Mouse (Mus musculus): ENCODE results near the gene Bahcc1. TPM values are rescaled to one million over a fixed set of nuclear protein-coding genes. Genes with fewer than 3 reads are reported as not detected.
A peak's percentile ranks its signal among the peaks of the same experiment; 100 is the strongest.

Gene Bahcc1
- polyA plus RNA-seq, 1 experiment from 2014 or later, result 24.0 TPM

DNA sequence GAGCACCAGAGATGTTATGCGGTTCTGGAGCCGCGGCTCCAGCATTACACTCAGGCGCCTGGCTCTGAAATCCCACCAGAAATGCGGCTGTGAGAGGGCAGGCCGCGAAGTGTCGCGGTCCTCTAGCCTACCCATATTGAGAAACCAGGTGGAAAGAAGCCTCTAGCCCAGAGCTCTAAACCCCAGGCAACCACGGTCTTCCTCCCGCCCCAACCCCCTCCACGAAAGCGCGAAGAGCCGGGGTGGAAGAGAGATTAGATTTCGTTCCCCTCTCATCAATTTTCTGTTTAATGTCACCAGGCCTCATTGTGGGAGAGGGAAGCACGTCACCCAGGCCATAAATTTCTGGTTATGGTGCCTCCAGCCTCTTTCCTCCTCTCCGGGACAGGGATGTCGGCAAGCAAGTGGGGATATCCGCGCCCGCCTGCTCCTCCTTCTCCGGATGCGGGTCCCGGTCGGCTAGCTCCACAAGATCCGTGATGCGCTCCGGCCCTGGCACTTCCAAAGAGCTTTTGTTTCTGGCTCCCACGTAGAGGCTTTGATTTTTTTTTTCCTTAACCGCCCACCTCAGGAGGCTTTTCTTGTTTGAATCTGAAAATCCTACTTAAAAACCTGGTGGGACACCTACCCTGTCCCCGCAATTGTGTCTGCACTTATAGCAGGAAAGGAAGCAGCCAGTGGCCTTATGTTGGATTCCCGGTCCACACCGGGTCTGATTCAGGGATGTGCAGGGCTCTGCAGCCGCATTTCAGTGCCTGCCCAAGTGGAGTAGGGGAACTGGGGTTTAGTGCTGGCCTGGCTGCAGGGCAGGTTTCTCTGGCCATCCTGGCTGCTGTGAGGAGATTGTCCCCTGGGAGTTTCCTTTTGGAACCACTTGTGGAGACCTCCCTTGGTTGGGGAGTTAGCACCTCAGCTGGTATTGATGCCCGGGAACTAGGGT lies 7.2 kb upstream of the Bahcc1 start:
- 6% methylated on average over 36 of the region's 36 CpGs for WGBS
- Histone ChIP-seq H3K27me3 (peaks cover 13% of the 10 kb centered on the region), H3K4me2 (peak overlapping the region; percentile 54), H3K4me3 (replicated peaks) (peak overlapping the region; percentile 24), H3K9ac (peak overlapping the region; percentile 58), H3K27ac (peak overlapping the region; percentile 14; the same call in 1 of the 2 replicates), H3K4me1 (peaks cover 88% of the 10 kb centered on the region), H3K36me3 (replicated peaks) (0 out of 2 replicates have a peak, but pooled peaks cover 4% of the 10 kb centered on the region), H3K9me3 (no peaks in the 10 kb centered on the region)
- no peak for ATAC-seq (ENCODE audit: low FRiP score)

GRCm38 (mm10) chr11:120226421-120227280 lies 6.1 kb upstream of the Bahcc1 start:
- Histone ChIP-seq H3K36me3 (replicated peaks) (0 out of 2 replicates have a peak, but pooled peaks cover 4% of the 10 kb centered on the region), H3K4me1 (peaks cover 77% of the 10 kb centered on the region), H3K9me3 (no peaks in the 10 kb centered on the region), H3K27ac (peak overlapping the region; percentile 33; the same call in 1 of the 2 replicates), H3K27me3 (peaks cover 13% of the 10 kb centered on the region), H3K9ac (0 out of 2 replicates have a peak overlapping the region, but pooled peaks have one; percentile 99), H3K4me3 (replicated peaks) (no peak overlapping the region), H3K4me2 (peak overlapping the region; percentile 54)
- 56% methylated on average over 12 of the region's 12 CpGs for WGBS
- no peak for ATAC-seq (ENCODE audit: low FRiP score)

DNA sequence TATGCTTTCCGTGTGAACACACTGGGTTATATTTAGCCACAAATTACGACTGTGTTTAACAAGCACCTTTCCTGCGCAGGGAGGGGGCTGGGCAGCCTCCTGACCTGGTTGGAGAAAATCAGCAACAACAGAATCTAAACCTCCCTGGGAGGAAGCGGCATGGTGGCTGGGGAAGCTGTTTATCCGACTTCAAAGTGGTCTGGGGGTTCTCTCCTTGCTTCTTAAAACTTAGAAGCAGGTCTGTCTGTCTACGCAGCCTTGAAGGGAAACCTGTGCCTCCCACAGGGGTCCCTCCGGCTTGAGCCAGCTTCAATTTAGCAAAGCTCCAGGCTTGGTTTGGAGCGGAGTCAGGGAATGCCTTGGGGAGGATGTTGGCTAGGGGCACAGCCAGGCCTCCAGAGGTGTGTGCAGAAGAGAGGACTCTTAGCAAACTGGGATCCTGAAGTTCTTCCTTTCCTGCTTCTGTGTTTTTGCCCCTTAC lies 5.1 kb upstream of the Bahcc1 start:
- peaks cover 80% of the 10 kb centered on the region for H3K4me1 ChIP-seq

DNA sequence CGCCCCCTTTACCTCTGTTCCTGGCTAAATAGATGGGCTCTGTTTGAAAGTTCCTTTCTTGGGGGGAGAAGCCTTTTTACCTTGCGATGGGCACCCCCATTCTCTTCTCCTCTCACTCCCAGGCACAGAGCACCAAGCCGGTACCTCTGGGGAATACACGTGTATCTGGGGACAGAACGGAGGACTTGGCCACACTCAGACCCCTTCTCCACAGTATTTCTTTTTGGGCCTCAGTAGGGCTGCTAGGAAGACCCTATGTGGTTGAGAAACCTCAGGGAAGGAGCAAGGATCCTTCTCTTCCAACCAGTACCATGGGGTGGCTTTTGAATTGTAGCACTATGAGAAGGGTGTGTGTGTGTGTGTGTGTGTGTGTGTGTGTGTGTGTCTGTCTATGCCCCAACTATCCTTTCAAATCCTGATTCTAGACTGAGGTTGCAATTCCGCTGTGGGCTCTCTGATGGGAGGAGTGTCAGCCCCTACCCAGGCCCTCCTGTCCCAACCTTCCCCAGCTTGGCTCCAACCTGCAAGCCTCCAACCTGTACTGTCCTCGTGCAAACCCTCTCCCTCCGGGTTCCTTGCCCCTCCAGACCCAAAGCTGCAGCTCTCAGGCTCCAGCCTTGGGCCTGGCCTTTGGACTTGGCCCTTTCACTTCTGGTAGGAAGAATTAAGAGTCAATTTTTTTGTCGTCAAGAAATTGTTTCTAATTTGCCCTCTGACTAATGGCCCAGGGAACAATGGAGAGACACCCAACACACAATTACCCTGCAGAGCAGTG lies 4.4 kb upstream of the Bahcc1 start:
- Histone ChIP-seq H3K4me2 (peak overlapping the region; percentile 93), H3K9ac (peak overlapping the region; percentile 99), H3K4me3 (replicated peaks) (peak overlapping the region; percentile 95), H3K27ac (peak overlapping the region; percentile 99), H3K9me3 (no peaks in the 10 kb centered on the region), H3K36me3 (replicated peaks) (0 out of 2 replicates have a peak, but pooled peaks cover 4% of the 10 kb centered on the region), H3K4me1 (peaks cover 78% of the 10 kb centered on the region), H3K27me3 (peaks cover 7% of the 10 kb centered on the region; the same call in 1 of the 2 replicates)
- 40% methylated on average over 9 of the region's 9 CpGs for WGBS
- ATAC-seq (ENCODE audit: low FRiP score), result no peak

More for the DNA sequence above, 5.1 kb upstream of the Bahcc1 start:
- no peak for ATAC-seq (ENCODE audit: low FRiP score)
- H3K4me3 ChIP-seq (replicated peaks), result peak overlapping the region; percentile 10; the same call in 1 of the 2 replicates
- H3K9me3 ChIP-seq, result no peaks in the 10 kb centered on the region
- H3K4me2 ChIP-seq, result peak overlapping the region; percentile 93
- WGBS, result 23% methylated on average over 8 of the region's 8 CpGs
- H3K9ac ChIP-seq, result peak overlapping the region; percentile 99
- H3K36me3 ChIP-seq (replicated peaks), result 0 out of 2 replicates have a peak, but pooled peaks cover 4% of the 10 kb centered on the region
- peak overlapping the region; percentile 99 for H3K27ac ChIP-seq
- H3K27me3 ChIP-seq, result peaks cover 11% of the 10 kb centered on the region

DNA sequence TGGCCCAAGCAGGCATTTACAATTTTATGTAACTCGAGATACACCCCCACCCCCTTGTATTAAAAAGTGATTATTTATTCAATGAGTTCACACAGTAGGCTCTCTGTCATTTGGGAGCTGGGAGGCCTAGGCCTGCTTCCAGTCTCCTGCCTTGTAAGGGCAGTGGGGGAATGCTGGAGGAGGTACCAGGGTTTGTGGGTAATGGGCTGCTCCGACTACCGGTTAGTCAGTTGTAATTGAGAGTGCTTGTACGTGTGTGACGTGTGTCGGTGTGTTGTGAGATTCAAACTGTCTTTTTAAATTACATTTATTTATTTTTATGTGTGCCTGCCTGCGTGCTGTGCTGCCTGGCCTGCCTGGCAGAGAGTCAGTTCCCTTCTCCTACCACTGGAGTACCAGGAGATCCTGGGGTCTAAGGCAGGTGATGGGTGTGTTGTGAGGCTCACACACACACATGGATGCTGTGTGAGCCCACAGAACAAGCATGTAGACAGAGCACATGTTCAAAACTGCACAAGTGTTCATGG lies 3.8 kb upstream of the Bahcc1 start:
- Histone ChIP-seq H3K4me1 (peaks cover 71% of the 10 kb centered on the region), H3K9me3 (no peaks in the 10 kb centered on the region), H3K36me3 (replicated peaks) (0 out of 2 replicates have a peak, but pooled peaks cover 4% of the 10 kb centered on the region), H3K9ac (peak overlapping the region; percentile 99), H3K4me3 (replicated peaks) (peak overlapping the region; percentile 95), H3K27me3 (peaks cover 7% of the 10 kb centered on the region; the same call in 1 of the 2 replicates), H3K27ac (peak overlapping the region; percentile 99), H3K4me2 (peak overlapping the region; percentile 93)
- 13% methylated on average over 7 of the region's 7 CpGs for WGBS
- no peak for ATAC-seq (ENCODE audit: low FRiP score)

GRCm38 (mm10) chr11:120229861-120230751 lies 2.6 kb upstream of the Bahcc1 start:
- peak overlapping the region; percentile 99 for H3K27ac ChIP-seq
- H3K27me3 ChIP-seq, result peaks cover 5% of the 10 kb centered on the region; the same call in 1 of the 2 replicates
- no peaks in the 10 kb centered on the region for H3K9me3 ChIP-seq
- 0 out of 2 replicates have a peak, but pooled peaks cover 4% of the 10 kb centered on the region for H3K36me3 ChIP-seq (replicated peaks)
- peaks cover 60% of the 10 kb centered on the region for H3K4me1 ChIP-seq
- WGBS, result 2% methylated on average over 42 of the region's 42 CpGs
- peak overlapping the region; percentile 95 for H3K4me3 ChIP-seq (replicated peaks)
- peak overlapping the region; percentile 93 for H3K4me2 ChIP-seq
- ATAC-seq (ENCODE audit: low FRiP score), result no peak
- H3K9ac ChIP-seq, result peak overlapping the region; percentile 99

- no peak for ATAC-seq (ENCODE audit: low FRiP score)
- Histone ChIP-seq H3K27ac (peak overlapping the region; percentile 99), H3K4me3 (replicated peaks) (peak overlapping the region; percentile 95), H3K4me2 (peak overlapping the region; percentile 93), H3K36me3 (replicated peaks) (0 out of 2 replicates have a peak, but pooled peaks cover 4% of the 10 kb centered on the region), H3K4me1 (peaks cover 52% of the 10 kb centered on the region), H3K27me3 (peaks cover 5% of the 10 kb centered on the region; the same call in 1 of the 2 replicates), H3K9ac (peak overlapping the region; percentile 99), H3K9me3 (no peaks in the 10 kb centered on the region)
- WGBS, result under 1% methylated on average over 55 of the region's 58 CpGs
Observed at GRCm38 (mm10) chr11:120230841-120231370, 1.8 kb upstream of the Bahcc1 start.

GRCm38 (mm10) chr11:120231379-120231778 lies 1.4 kb upstream of the Bahcc1 start:
- Histone ChIP-seq H3K9me3 (no peaks in the 10 kb centered on the region), H3K4me2 (peak overlapping the region; percentile 93), H3K9ac (peak overlapping the region; percentile 99), H3K36me3 (replicated peaks) (0 out of 2 replicates have a peak, but pooled peaks cover 4% of the 10 kb centered on the region), H3K4me1 (peaks cover 47% of the 10 kb centered on the region), H3K4me3 (replicated peaks) (peak overlapping the region; percentile 95), H3K27ac (peak overlapping the region; percentile 99), H3K27me3 (peaks cover 5% of the 10 kb centered on the region; the same call in 1 of the 2 replicates)
- under 1% methylated on average over 25 of the region's 27 CpGs for WGBS
- ATAC-seq (ENCODE audit: low FRiP score), result peak; percentile 78

- Histone ChIP-seq H3K4me3 (replicated peaks) (peak overlapping the region; percentile 95), H3K36me3 (replicated peaks) (peaks cover 5% of the 10 kb centered on the region), H3K9ac (peak overlapping the region; percentile 100), H3K9me3 (no peaks in the 10 kb centered on the region), H3K27me3 (no peaks in the 10 kb centered on the region), H3K27ac (peak overlapping the region; percentile 98), H3K4me2 (peak overlapping the region; percentile 93), H3K4me1 (peaks cover 31% of the 10 kb centered on the region)
- ATAC-seq (ENCODE audit: low FRiP score), result no peak
- under 1% methylated on average over 51 of the region's 51 CpGs for WGBS
Observed at GRCm38 (mm10) chr11:120233441-120234135, 841 bp downstream of the Bahcc1 start.

All from forebrain, embryonic 12.5 days (tissue).